Mouse (Mus musculus) ovary, postnatal 14 days (tissue): ENCODE measurements at regions not wholly inside any gene's neighbourhood (a gene's known extent, or its start where the extent isn't known, plus 50 kb on each side); places are given as distances from the start of the nearest gene placed in this dataset.

Experiments
- DNase-seq: peaks from one replicate; pipeline ENCODE4 v3.0.0; 2022; ENCODE audit warnings: low spot score

GRCm38 (mm10) chr8:51032386-51032785 lies 2188.6 kb upstream of the Tenm3 start:
- DNase-seq: no peak

GRCm38 (mm10) chr8:51010508-51010907 lies 2166.8 kb upstream of the Tenm3 start:
- no peak for DNase-seq

GRCm38 (mm10) chr8:50967386-50967785 lies 2123.6 kb upstream of the Tenm3 start:
- DNase-seq: no peak

- DNase-seq: no peak
Measured at GRCm38 (mm10) chr8:50917540-50917939, 2073.8 kb upstream of the Tenm3 start.

GRCm38 (mm10) chr8:50916733-50917113 lies 2073.0 kb upstream of the Tenm3 start:
- no peak for DNase-seq

GRCm38 (mm10) chr8:50915876-50916732 lies 2072.4 kb upstream of the Tenm3 start:
- peak; percentile 2 for DNase-seq

- DNase-seq: no peak
Measured at GRCm38 (mm10) chr8:50915259-50915875, 2071.6 kb upstream of the Tenm3 start.

GRCm38 (mm10) chr8:50914615-50915014 lies 2070.9 kb upstream of the Tenm3 start:
- DNase-seq: no peak

- DNase-seq: no peak
Measured at GRCm38 (mm10) chr8:50878198-50878597, 2034.4 kb upstream of the Tenm3 start.
